Mouse (Mus musculus) CH12.LX (cell line): Measurements from ENCODE around the gene Nfia.

Experiments used
- CHD2 ChIP-seq: IDR thresholded peaks from 2 replicates; pipeline ENCODE4 v1.6.1; 2011; ENCODE audit warnings: low read length, improper control_type of control experiment
- CTCF ChIP-seq, 2 experiments: IDR thresholded peaks in 1 of 2; conservative IDR thresholded peaks in 1 of 2; 2 replicates each; pipeline ENCODE4 v1.5.1; 2011 to 2012; ENCODE audit warnings: low read depth in 2 of 2, low read length in 2 of 2, improper control_type of control experiment in 1 of 2, inconsistent platforms in 1 of 2, mild to moderate bottlenecking in 1 of 2, moderate library complexity in 1 of 2
- ELF1 ChIP-seq: IDR thresholded peaks from 2 replicates; pipeline ENCODE4 v1.6.1; 2014; ENCODE audit warnings: low read depth, mild to moderate bottlenecking, inconsistent platforms, low read length, improper control_type of control experiment
- JUN ChIP-seq: IDR thresholded peaks from 2 replicates; pipeline ENCODE4 v1.6.1; 2011; ENCODE audit warnings: low read depth, mild to moderate bottlenecking, low read length, improper control_type of control experiment, moderate library complexity; ENCODE audit not compliant: insufficient read depth
- MAX ChIP-seq: IDR thresholded peaks from 2 replicates; pipeline ENCODE4 v1.6.1; 2011; ENCODE audit warnings: low read length, improper control_type of control experiment
- MEF2A ChIP-seq: IDR thresholded peaks from 2 replicates; pipeline ENCODE4 v1.6.1; 2014; ENCODE audit warnings: low read depth, mild to moderate bottlenecking, inconsistent platforms, low read length, improper control_type of control experiment, borderline replicate concordance
- NELFE ChIP-seq: IDR thresholded peaks from 2 replicates; pipeline ENCODE4 v1.6.1; 2011; ENCODE audit warnings: low read depth, low read length, improper control_type of control experiment
- POLR2A ChIP-seq: IDR thresholded peaks from 2 replicates; pipeline ENCODE4 v1.6.1; 2011; ENCODE audit warnings: low read depth, mild to moderate bottlenecking, improper control_type of control experiment, low read length
- RAD21 ChIP-seq: IDR thresholded peaks from 2 replicates; pipeline ENCODE4 v1.6.1; 2011; ENCODE audit warnings: low read depth, mild to moderate bottlenecking, low read length, improper control_type of control experiment, moderate library complexity
- USF1 ChIP-seq: IDR thresholded peaks from 2 replicates; pipeline ENCODE4 v1.6.1; 2014; ENCODE audit warnings: low read depth, mild to moderate bottlenecking, inconsistent platforms, low read length, improper control_type of control experiment
- ZNF384 ChIP-seq: IDR thresholded peaks from 2 replicates; pipeline ENCODE4 v1.6.1; 2012; ENCODE audit warnings: low read depth, low read length, improper control_type of control experiment, inconsistent platforms

DNA sequence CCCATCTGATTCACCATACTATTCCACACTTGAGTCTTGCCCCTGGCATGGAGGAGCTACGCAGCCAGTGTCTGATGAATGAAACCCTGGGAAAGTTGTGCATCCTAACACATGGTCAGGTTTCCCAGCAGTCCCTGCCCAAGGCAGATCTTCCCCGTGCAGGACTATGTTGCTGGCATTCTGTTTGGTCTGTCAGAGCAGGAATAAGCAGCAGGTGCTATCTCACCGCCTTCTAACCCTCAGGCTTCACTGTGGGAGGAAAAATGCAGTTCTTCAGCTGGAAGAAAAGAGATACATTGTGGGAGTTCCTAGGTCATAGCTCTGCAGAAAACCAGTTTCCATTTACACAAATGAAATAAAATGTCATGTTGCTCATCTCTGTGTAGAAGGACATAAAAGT is 247.3 kb downstream of the Nfia start:
- TF ChIP-seq CTCF (conservative IDR thresholded peaks at IDR 0.05 in 1 of 2, IDR thresholded peaks at IDR 0.05 in 1 of 2; ENCODE audit: low read depth in 2 of 2, low read length in 2 of 2) = no peak
- TF ChIP-seq ELF1 = no peak
- TF ChIP-seq RAD21 = no peak
- TF ChIP-seq USF1 = no peak
- no peak for TF ChIP-seq POLR2A
- no peak for TF ChIP-seq MEF2A
- no peak for TF ChIP-seq NELFE
- no peak for TF ChIP-seq ZNF384
- no peak for TF ChIP-seq MAX
- TF ChIP-seq CHD2 = no peak
- TF ChIP-seq JUN = no peak
